Mouse (Mus musculus): ENCODE data around the gene Tk2. TPM values are rescaled to one million over a fixed set of nuclear protein-coding genes. Genes with fewer than 3 reads are reported as not detected.

The Tk2 gene
- polyA plus RNA-seq, 1 experiment from 2014 or later: 16.4 TPM

DNA sequence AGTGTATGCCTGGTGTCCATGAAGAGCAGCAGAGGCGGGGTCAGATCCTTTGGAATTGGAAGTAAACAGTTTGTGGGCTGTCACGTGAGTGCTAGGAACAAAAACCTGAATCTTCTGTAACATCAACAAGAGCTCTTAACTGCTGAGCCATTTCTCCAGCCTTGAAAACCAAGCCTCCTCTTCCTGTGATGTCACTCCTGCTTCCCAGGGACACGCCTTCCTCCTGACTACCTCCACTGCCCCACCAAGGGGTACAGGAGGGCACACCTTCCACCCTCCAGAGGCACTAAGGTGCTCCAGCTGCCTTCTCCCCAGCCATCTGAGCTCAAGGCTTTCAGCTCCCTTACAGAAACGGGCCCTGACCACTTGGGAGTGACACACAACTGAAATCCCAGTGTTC lies 1.7 kb downstream of the Tk2 start:
- Histone ChIP-seq H3K27me3 (ENCODE audit: insufficient read depth, low read length) (no peaks in the 10 kb centered on the region), H3K4me3 (ENCODE audit: low read depth, low read length) (no peak overlapping the region), H3K9me3 (ENCODE audit: low read depth, low read length) (no peaks in the 10 kb centered on the region), H3K36me3 (ENCODE audit: insufficient read depth) (peaks cover 15% of the 10 kb centered on the region; the same call in 1 of the 2 replicates), H3K9ac (no peak overlapping the region), H3K27ac (ENCODE audit: low read depth) (no peak overlapping the region), H3K4me1 (ENCODE audit: insufficient read depth) (peaks cover 4% of the 10 kb centered on the region), H3K4me2 (no peak overlapping the region)
- ATAC-seq (ENCODE audit: insufficient read depth) (no peak), DNase-seq (no peak)
- TF ChIP-seq CTCF (IDR thresholded peaks at IDR 0.05; ENCODE audit: low read depth): no peak
- WGBS: 70% methylated on average over 4 of the region's 4 CpGs

DNA sequence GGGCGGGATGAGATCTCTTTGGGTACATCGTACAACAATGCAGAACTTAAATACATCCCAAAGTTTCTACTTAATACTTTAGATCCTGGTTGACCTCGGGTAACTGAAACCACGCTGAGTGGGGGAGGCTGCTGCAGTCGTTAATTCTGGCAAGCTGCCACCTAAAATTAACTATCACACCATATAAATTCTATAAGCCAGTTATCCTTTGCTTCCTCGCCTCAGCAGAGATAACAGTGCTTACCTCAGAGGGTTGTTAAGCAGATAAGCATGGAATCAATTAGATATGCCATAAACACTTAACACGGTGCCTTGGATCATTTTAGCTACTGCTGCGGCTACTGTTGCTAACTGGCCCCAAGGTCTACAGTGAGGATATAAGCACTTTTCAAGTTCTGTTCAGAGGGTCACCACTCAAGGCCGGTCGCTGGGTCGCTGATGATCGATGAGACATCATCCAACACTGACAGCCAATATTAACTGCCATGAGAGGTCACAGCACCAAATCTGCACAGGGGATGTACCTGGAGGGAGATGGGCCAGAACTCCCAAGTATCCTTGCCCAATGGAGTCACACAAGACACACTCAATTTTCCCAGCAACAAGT lies 6.2 kb downstream of the Tk2 start:
- Histone ChIP-seq H3K36me3 (ENCODE audit: insufficient read depth) (peaks cover 43% of the 10 kb centered on the region; the same call in 1 of the 2 replicates), H3K27me3 (ENCODE audit: insufficient read depth, low read length) (no peaks in the 10 kb centered on the region), H3K4me1 (ENCODE audit: insufficient read depth) (no peaks in the 10 kb centered on the region), H3K4me2 (no peak overlapping the region), H3K9me3 (ENCODE audit: low read depth, low read length) (no peaks in the 10 kb centered on the region), H3K9ac (no peak overlapping the region), H3K4me3 (ENCODE audit: low read depth, low read length) (no peak overlapping the region), H3K27ac (ENCODE audit: low read depth) (no peak overlapping the region)
- no peak for TF ChIP-seq CTCF (IDR thresholded peaks at IDR 0.05; ENCODE audit: low read depth)
- DNase-seq (no peak), ATAC-seq (ENCODE audit: insufficient read depth) (no peak)
- 65% methylated on average over 12 of the region's 12 CpGs for WGBS

DNA sequence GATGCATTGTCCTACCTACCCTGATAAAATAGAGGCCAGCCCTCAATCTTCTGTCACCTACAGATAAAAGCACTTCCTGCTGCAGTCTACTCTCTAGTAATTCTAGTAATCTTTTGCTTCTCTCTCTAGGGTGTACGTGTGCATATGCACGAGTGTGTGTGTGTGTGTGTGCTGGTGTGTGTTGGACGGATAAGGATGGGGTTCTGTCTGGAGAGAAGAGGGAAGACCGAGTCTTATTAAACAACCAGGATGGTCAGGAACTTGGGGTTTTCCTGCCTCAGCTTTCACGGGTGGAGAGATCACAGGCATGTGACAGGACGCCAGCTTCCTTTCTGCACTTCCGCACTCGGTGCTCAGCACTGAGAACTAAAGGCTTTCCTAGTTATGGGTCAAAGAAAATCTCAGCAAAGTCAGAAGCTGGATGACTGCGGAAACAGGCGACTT lies 8.9 kb downstream of the Tk2 start:
- Histone ChIP-seq H3K9ac (no peak overlapping the region), H3K27ac (ENCODE audit: low read depth) (no peak overlapping the region), H3K36me3 (ENCODE audit: insufficient read depth) (peaks cover 55% of the 10 kb centered on the region), H3K27me3 (ENCODE audit: insufficient read depth, low read length) (no peaks in the 10 kb centered on the region), H3K4me3 (ENCODE audit: low read depth, low read length) (no peak overlapping the region), H3K9me3 (ENCODE audit: low read depth, low read length) (no peaks in the 10 kb centered on the region), H3K4me1 (ENCODE audit: insufficient read depth) (no peaks in the 10 kb centered on the region), H3K4me2 (no peak overlapping the region)
- no peak for DNase-seq
- WGBS: 73% methylated on average over 10 of the region's 10 CpGs
- no peak for TF ChIP-seq CTCF (IDR thresholded peaks at IDR 0.05; ENCODE audit: low read depth)
- ATAC-seq (ENCODE audit: insufficient read depth): no peak

DNA sequence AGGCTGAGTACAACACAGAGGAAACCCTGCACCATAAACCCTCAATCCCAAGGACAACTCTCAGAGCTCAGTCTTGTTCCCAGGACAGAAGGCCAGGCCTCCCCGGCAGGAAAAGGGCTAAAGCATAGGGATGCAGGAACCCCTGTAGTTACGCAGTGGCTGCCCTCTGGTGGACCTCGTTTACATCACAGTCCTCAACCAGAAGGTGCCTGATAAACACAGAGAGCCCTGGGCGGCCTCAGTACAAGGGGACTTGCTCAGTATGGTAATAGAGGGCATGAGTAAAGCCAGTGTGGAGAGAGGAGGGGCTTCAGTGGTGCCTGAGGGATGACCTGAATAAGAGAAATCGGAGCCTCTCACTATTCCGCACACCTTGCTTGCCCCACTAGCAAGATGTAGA lies 13.8 kb downstream of the Tk2 start:
- Histone ChIP-seq H3K9me3 (ENCODE audit: low read depth, low read length) (no peaks in the 10 kb centered on the region), H3K4me1 (ENCODE audit: insufficient read depth) (no peaks in the 10 kb centered on the region), H3K4me3 (ENCODE audit: low read depth, low read length) (no peak overlapping the region), H3K27me3 (ENCODE audit: insufficient read depth, low read length) (no peaks in the 10 kb centered on the region), H3K4me2 (no peak overlapping the region), H3K27ac (ENCODE audit: low read depth) (no peak overlapping the region), H3K9ac (no peak overlapping the region), H3K36me3 (ENCODE audit: insufficient read depth) (peaks cover 53% of the 10 kb centered on the region)
- ATAC-seq (ENCODE audit: insufficient read depth) (no peak), DNase-seq (peak; percentile 67)
- TF ChIP-seq CTCF (IDR thresholded peaks at IDR 0.05; ENCODE audit: low read depth): peak; percentile 69
- 37% methylated on average over 6 of the region's 6 CpGs for WGBS

DNA sequence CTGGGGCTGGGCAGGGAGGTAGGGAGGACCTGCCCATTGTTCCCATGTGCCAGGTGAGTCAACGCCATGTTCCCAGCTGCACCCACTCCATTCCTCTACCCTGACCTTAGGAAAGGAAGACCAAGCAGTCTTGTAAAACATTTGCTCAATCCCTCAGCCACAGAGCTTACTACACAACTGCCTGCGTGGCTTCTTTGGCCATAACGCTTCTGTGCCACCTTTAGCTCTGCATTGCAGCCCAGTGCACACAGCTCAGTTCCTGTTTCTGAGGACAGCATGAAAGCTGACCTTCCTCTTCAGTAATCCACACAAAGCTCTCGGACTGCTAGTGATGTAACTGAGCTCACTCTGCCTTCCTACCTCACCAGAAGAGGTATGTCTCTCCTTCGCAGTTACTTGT lies 15.4 kb downstream of the Tk2 start:
- DNase-seq (no peak), ATAC-seq (ENCODE audit: insufficient read depth) (no peak)
- H3K4me2 ChIP-seq: no peak overlapping the region
- H3K9ac ChIP-seq: no peak overlapping the region
- H3K36me3 ChIP-seq (ENCODE audit: insufficient read depth): peaks cover 50% of the 10 kb centered on the region
- no peaks in the 10 kb centered on the region for H3K9me3 ChIP-seq (ENCODE audit: low read depth, low read length)
- no peak overlapping the region for H3K4me3 ChIP-seq (ENCODE audit: low read depth, low read length)
- H3K4me1 ChIP-seq (ENCODE audit: insufficient read depth): no peaks in the 10 kb centered on the region
- 91% methylated on average over 5 of the region's 5 CpGs for WGBS
- no peak for TF ChIP-seq CTCF (IDR thresholded peaks at IDR 0.05; ENCODE audit: low read depth)
- H3K27ac ChIP-seq (ENCODE audit: low read depth): no peak overlapping the region
- no peaks in the 10 kb centered on the region for H3K27me3 ChIP-seq (ENCODE audit: insufficient read depth, low read length)

DNA sequence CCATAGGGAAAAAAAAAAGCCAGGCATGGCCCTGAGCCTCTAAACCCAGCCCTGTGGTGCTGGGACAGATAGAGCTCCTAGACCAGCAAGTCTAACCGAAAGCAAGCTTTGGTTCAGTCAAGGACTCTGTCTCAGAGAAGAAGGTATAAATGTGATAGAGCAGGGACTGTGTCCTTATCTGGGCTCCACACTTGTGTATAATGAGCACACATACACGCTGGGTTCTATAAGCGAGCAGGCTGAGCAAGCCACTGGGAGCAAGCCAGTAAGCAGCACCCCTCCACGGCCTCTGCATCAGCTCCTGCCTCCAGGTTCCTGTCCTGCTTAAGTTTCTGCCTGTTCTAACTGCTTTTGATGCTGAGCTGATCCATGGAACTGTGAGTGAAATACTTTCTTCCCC lies 16.3 kb downstream of the Tk2 start:
- ATAC-seq (ENCODE audit: insufficient read depth) (no peak), DNase-seq (no peak)
- Histone ChIP-seq H3K4me3 (ENCODE audit: low read depth, low read length) (no peak overlapping the region), H3K27ac (ENCODE audit: low read depth) (no peak overlapping the region), H3K9me3 (ENCODE audit: low read depth, low read length) (no peaks in the 10 kb centered on the region), H3K36me3 (ENCODE audit: insufficient read depth) (peaks cover 52% of the 10 kb centered on the region), H3K4me2 (no peak overlapping the region), H3K27me3 (ENCODE audit: insufficient read depth, low read length) (no peaks in the 10 kb centered on the region), H3K4me1 (ENCODE audit: insufficient read depth) (no peaks in the 10 kb centered on the region), H3K9ac (no peak overlapping the region)
- WGBS: 90% methylated on average over 4 of the region's 4 CpGs
- TF ChIP-seq CTCF (IDR thresholded peaks at IDR 0.05; ENCODE audit: low read depth): no peak

DNA sequence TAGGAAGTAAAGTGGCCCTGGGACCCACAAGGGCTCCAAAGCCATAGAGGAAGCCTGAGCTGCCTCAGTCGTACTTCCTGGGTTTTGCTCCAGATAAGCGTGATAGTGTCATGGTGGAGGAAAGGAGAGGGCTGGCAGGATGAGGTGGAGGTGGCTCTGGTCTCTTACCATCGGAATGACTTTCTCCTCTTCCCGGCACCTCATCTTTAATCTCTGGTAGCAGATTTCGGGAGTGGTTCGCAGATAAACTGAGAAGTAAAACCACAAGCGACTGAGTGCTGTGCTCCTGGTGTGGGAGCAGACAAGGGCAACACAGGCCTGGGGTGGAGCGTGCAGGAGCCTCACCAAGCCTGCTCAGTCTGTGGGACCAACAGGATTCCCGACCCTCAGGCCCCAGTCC lies 18.0 kb downstream of the Tk2 start:
- H3K4me3 ChIP-seq (ENCODE audit: low read depth, low read length): no peak overlapping the region
- no peaks in the 10 kb centered on the region for H3K27me3 ChIP-seq (ENCODE audit: insufficient read depth, low read length)
- H3K36me3 ChIP-seq (ENCODE audit: insufficient read depth): peaks cover 51% of the 10 kb centered on the region
- no peak for TF ChIP-seq CTCF (IDR thresholded peaks at IDR 0.05; ENCODE audit: low read depth)
- ATAC-seq (ENCODE audit: insufficient read depth) (no peak), DNase-seq (no peak)
- no peaks in the 10 kb centered on the region for H3K9me3 ChIP-seq (ENCODE audit: low read depth, low read length)
- H3K27ac ChIP-seq (ENCODE audit: low read depth): no peak overlapping the region
- 86% methylated on average over 9 of the region's 9 CpGs for WGBS
- no peak overlapping the region for H3K4me2 ChIP-seq
- no peaks in the 10 kb centered on the region for H3K4me1 ChIP-seq (ENCODE audit: insufficient read depth)
- H3K9ac ChIP-seq: no peak overlapping the region

Data from lung, embryonic 14.5 days (tissue).